Mouse (Mus musculus): ENCODE results near the gene Toporsl.

DNA sequence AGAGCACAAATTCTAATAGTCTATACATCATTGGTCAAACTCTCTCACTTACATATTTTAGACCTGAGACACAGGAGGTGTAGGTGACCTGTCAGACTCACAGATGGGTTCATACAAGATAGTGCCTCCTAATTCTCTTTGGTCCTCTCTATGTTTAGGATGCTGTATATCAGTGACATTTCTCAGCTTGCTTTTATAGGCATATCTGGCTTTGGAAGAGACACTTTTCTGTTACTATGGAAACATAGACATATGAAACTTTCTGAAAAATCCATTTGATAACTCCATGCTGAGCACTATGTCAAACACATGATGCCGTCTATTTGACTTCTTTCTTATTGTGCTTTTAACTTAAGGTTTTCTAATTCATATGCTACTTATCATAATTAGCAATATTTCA lies 32.2 kb upstream of the Toporsl start:
- TF ChIP-seq POLR2A (IDR thresholded peaks at IDR 0.05; ENCODE audit: borderline replicate concordance, insufficient read depth, low read length) (no peak), CTCF (IDR thresholded peaks at IDR 0.05; ENCODE audit: borderline replicate concordance, insufficient read depth, low read depth, low read length) (no peak)
